Mouse (Mus musculus): ENCODE measurements around the gene Lyzl4. TPM values are rescaled to one million over a fixed set of nuclear protein-coding genes. Genes with fewer than 3 reads are reported as not detected.

Lyzl4 gene
- total RNA-seq, 1 experiment from 2014 or later = not detected

GRCm38 (mm10) chr9:121658248-121658647 lies 16.4 kb upstream of the Lyzl4 start:
- no peak for ATAC-seq (ENCODE audit: extremely low read depth, insufficient number of reproducible peaks, low FRiP score, poor library complexity, severe bottlenecking)

- ATAC-seq (ENCODE audit: extremely low read depth, insufficient number of reproducible peaks, low FRiP score, poor library complexity, severe bottlenecking) = no peak
Measured at GRCm38 (mm10) chr9:121657143-121657542, 15.2 kb upstream of the Lyzl4 start.

GRCm38 (mm10) chr9:121656322-121656721 lies 14.4 kb upstream of the Lyzl4 start:
- no peak for ATAC-seq (ENCODE audit: extremely low read depth, insufficient number of reproducible peaks, low FRiP score, poor library complexity, severe bottlenecking)

- ATAC-seq (ENCODE audit: extremely low read depth, insufficient number of reproducible peaks, low FRiP score, poor library complexity, severe bottlenecking) = no peak
Measured at GRCm38 (mm10) chr9:121653668-121654067, 11.8 kb upstream of the Lyzl4 start.

- no peak for ATAC-seq (ENCODE audit: extremely low read depth, insufficient number of reproducible peaks, low FRiP score, poor library complexity, severe bottlenecking)
Measured at GRCm38 (mm10) chr9:121647026-121647425, 5.1 kb upstream of the Lyzl4 start.

- no peak for ATAC-seq (ENCODE audit: extremely low read depth, insufficient number of reproducible peaks, low FRiP score, poor library complexity, severe bottlenecking)
Measured at GRCm38 (mm10) chr9:121644855-121645254, 3.0 kb upstream of the Lyzl4 start.

GRCm38 (mm10) chr9:121642401-121643181 lies 695 bp upstream of the Lyzl4 start, which contains the start of gene Vipr1:
TSS of gene Vipr1 (plus strand) at chr9:121642716.
- ATAC-seq (ENCODE audit: extremely low read depth, insufficient number of reproducible peaks, low FRiP score, poor library complexity, severe bottlenecking) = peak; percentile 31

GRCm38 (mm10) chr9:121641235-121641915 lies 521 bp downstream of the Lyzl4 start:
- no peak for ATAC-seq (ENCODE audit: extremely low read depth, insufficient number of reproducible peaks, low FRiP score, poor library complexity, severe bottlenecking)

- no peak for ATAC-seq (ENCODE audit: extremely low read depth, insufficient number of reproducible peaks, low FRiP score, poor library complexity, severe bottlenecking)
Measured at GRCm38 (mm10) chr9:121639790-121640189, 2.1 kb downstream of the Lyzl4 start.

GRCm38 (mm10) chr9:121635835-121636576 lies 5.9 kb downstream of the Lyzl4 start:
- ATAC-seq (ENCODE audit: extremely low read depth, insufficient number of reproducible peaks, low FRiP score, poor library complexity, severe bottlenecking) = no peak

GRCm38 (mm10) chr9:121633306-121633705 lies 8.6 kb downstream of the Lyzl4 start:
- ATAC-seq (ENCODE audit: extremely low read depth, insufficient number of reproducible peaks, low FRiP score, poor library complexity, severe bottlenecking) = no peak

GRCm38 (mm10) chr9:121632891-121633290 lies 9.0 kb downstream of the Lyzl4 start:
- ATAC-seq (ENCODE audit: extremely low read depth, insufficient number of reproducible peaks, low FRiP score, poor library complexity, severe bottlenecking) = no peak

- ATAC-seq (ENCODE audit: extremely low read depth, insufficient number of reproducible peaks, low FRiP score, poor library complexity, severe bottlenecking) = no peak
Measured at GRCm38 (mm10) chr9:121631946-121632345, 9.9 kb downstream of the Lyzl4 start.

- no peak for ATAC-seq (ENCODE audit: extremely low read depth, insufficient number of reproducible peaks, low FRiP score, poor library complexity, severe bottlenecking)
Measured at GRCm38 (mm10) chr9:121630627-121631026, 11.3 kb downstream of the Lyzl4 start.

- ATAC-seq (ENCODE audit: extremely low read depth, insufficient number of reproducible peaks, low FRiP score, poor library complexity, severe bottlenecking) = no peak
Measured at GRCm38 (mm10) chr9:121624920-121625319, 17.0 kb downstream of the Lyzl4 start.

GRCm38 (mm10) chr9:121623235-121623634 lies 18.7 kb downstream of the Lyzl4 start:
- ATAC-seq (ENCODE audit: extremely low read depth, insufficient number of reproducible peaks, low FRiP score, poor library complexity, severe bottlenecking) = no peak

- no peak for ATAC-seq (ENCODE audit: extremely low read depth, insufficient number of reproducible peaks, low FRiP score, poor library complexity, severe bottlenecking)
Measured at GRCm38 (mm10) chr9:121619441-121619840, 22.5 kb downstream of the Lyzl4 start.

- no peak for ATAC-seq (ENCODE audit: extremely low read depth, insufficient number of reproducible peaks, low FRiP score, poor library complexity, severe bottlenecking)
Measured at GRCm38 (mm10) chr9:121616471-121616870, 25.4 kb downstream of the Lyzl4 start.

GRCm38 (mm10) chr9:121614241-121614757 lies 27.6 kb downstream of the Lyzl4 start:
- no peak for ATAC-seq (ENCODE audit: extremely low read depth, insufficient number of reproducible peaks, low FRiP score, poor library complexity, severe bottlenecking)

Measured in neutrophil, adult 5-6 weeks (primary cell).